Mouse (Mus musculus) liver, embryonic 14.5 days (tissue): ENCODE data around the gene Chd6.

Experiments
- CTCF ChIP-seq: IDR thresholded peaks from 2 replicates; pipeline ENCODE4 v1.5.1; 2016; ENCODE audit warnings: antibody characterized with exemption, low read depth, control low read depth
- EP300 ChIP-seq: IDR thresholded peaks from 2 replicates; pipeline ENCODE4 v1.6.1; 2016; ENCODE audit warnings: antibody characterized with exemption, low read depth

DNA sequence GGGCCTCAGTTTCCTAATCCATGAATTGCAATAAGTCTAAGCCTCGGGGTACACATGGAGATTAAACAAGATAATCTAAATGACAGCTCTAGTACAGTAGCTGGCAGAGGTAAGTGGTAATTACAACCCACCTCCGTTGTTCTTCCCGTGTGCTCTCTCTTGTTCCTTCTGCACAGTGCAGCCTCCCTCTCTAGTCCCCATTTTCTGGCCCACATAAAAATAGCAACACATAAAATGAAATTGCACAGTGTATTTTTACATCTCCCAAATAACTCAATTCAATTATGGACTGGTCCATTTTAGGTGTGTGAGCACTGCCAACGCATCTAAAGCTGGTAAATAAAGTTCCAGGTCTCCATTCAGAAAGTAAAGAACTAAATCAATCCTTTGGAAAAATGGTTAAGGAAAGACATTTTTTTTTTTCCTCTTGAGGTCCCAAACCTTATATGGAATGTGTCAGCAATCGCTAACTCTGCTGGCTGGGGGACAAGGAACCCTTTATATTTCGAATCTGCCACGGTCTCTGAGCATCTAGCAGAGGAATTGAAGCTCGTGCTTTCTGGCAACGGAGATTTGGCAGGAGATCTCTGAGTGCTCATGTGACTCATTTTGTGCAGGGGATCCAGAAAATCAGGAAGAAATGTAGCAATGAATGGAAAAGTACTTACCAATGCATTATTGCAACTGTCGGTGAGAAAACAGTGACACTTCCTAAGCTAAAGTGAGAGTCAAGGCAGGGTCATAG is 19.7 kb upstream of the Chd6 start:
- no peak for TF ChIP-seq EP300
- TF ChIP-seq CTCF: no peak
